17 mouse cellular contexts compared by ENCODE assay signal in the genomic region with DNA sequence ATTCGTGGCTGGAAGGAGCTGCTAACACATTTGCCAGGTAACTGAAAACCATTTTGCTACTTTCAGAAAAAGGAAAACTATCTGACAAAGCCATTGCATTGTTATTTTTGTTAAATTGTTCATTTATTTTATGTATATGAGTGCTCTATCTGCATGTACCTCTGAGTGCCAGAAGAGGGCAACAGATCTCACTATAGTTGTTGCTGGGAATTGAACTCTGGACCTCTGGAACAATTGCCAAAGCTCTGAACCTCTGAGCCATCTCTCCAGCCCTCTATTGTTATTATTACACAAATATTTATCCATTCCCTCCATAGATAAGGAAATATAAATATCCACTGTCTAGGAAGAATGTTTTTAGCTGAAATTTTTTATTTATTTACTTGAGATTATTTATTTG.
A peak's percentile ranks its signal among the peaks of the same experiment; 100 is the strongest.
DNase-seq lines count a peak whose midpoint lies in the region; TF ChIP-seq lines count a peak whose summit lies in the region.
"Had no signal": no experiment of that assay in that cellular context is flagged by ENCODE, and none has a peak within 500 bp of the region (broad histone marks: within the 10 kb centered on the region; RNA-seq: fewer than 3 reads in every experiment).

No protein-coding gene starts in this region.

- H3K27ac ChIP-seq in gastrocnemius, adult 2 months = no peak overlapping the region
- H3K27ac ChIP-seq in cerebellum, adult 2 months (ENCODE audit: insufficient read depth, low read length) = no peak overlapping the region
- H3K27ac ChIP-seq: forebrain, embryonic 15.5 days; hindbrain, embryonic 10.5 days; limb, embryonic 10.5 days; neural tube, embryonic 12.5 days had no signal

- DNase-seq in gastrocnemius, adult 2 months = no peak
- DNase-seq in gastrocnemius, postnatal 4 days (ENCODE audit: low spot score in 2 of 2) = no peak
- peak; percentile 26 to 33 for DNase-seq in kidney, postnatal 36 days
- DNase-seq in kidney, adult 8-10 months = no peak
- DNase-seq in thymus, postnatal 0 days (ENCODE audit: low spot score) = peak; percentile 15
- no peak for DNase-seq in thymus, postnatal 10 days (ENCODE audit: low spot score in 2 of 2)
- no peak for DNase-seq in cerebellum, adult 2 months
- DNase-seq: adrenal gland, adult 8-10 months; B cell, adult 2 months; cerebellum, adult 11 months; cerebellum, postnatal 25 days; lung, postnatal 36 days; thymus, postnatal 25 days had no signal

- H3K4me1 ChIP-seq in cerebellum, adult 2 months (ENCODE audit: control insufficient read depth, insufficient read depth, low read length) = no peaks in the 10 kb centered on the region
- H3K4me1 ChIP-seq: forebrain, embryonic 15.5 days; hindbrain, embryonic 10.5 days; neural tube, embryonic 12.5 days had no signal

- TF ChIP-seq POLR2A in cerebellum, adult 2 months (IDR thresholded peaks at IDR 0.05; ENCODE audit: borderline replicate concordance, insufficient read depth, low read length) = no peak

- intact Hi-C loops in gastrocnemius, adult 2 months (cut with DNase I) = no loop called here

- no peaks in the 10 kb centered on the region for H3K27me3 ChIP-seq in cerebellum, adult 2 months (ENCODE audit: control insufficient read depth, insufficient read depth, low read length)
- H3K27me3 ChIP-seq: forebrain, embryonic 15.5 days; neural tube, embryonic 12.5 days had no signal

- peak; percentile 41 for TF ChIP-seq CTCF in gastrocnemius, adult 2 months (IDR thresholded peaks at IDR 0.05)
- TF ChIP-seq CTCF in cerebellum, adult 2 months (IDR thresholded peaks at IDR 0.05; ENCODE audit: borderline replicate concordance, insufficient read depth, low read depth, low read length) = no peak

- H3K4me3 ChIP-seq in gastrocnemius, adult 2 months = no peak overlapping the region
- H3K4me3 ChIP-seq in cerebellum, adult 2 months (replicated peaks; ENCODE audit: insufficient read depth, low read depth, low read length) = no peak overlapping the region
- H3K4me3 ChIP-seq: forebrain, embryonic 15.5 days; hindbrain, embryonic 10.5 days; limb, embryonic 10.5 days; neural tube, embryonic 12.5 days had no signal

- 87% methylated on average over 1 of the region's 1 CpGs for WGBS in cerebellum, adult 2 months

Comparison
In these comparisons a context has a peak if more than half of its experiments do, and no peak if none do; other contexts are left out.
1. DNase-seq: peak in kidney, postnatal 36 days (2 of 2) and thymus, postnatal 0 days (single experiment); none in gastrocnemius, adult 2 months (single experiment), gastrocnemius, postnatal 4 days (0 of 2), kidney, adult 8-10 months (0 of 2), thymus, postnatal 10 days (0 of 2) and cerebellum, adult 2 months (0 of 2).